Mouse (Mus musculus) induced T-regulatory cell, adult 2 months (primary cell): Measurements from ENCODE around the gene Rspo4.
A peak's percentile ranks its signal among the peaks of the same experiment; 100 is the strongest.

Experiments
- DNase-seq: peaks from one replicate; pipeline ENCODE4 v3.0.0-alpha.2; 2012; ENCODE audit warnings: low read depth

Rspo4 gene

DNA sequence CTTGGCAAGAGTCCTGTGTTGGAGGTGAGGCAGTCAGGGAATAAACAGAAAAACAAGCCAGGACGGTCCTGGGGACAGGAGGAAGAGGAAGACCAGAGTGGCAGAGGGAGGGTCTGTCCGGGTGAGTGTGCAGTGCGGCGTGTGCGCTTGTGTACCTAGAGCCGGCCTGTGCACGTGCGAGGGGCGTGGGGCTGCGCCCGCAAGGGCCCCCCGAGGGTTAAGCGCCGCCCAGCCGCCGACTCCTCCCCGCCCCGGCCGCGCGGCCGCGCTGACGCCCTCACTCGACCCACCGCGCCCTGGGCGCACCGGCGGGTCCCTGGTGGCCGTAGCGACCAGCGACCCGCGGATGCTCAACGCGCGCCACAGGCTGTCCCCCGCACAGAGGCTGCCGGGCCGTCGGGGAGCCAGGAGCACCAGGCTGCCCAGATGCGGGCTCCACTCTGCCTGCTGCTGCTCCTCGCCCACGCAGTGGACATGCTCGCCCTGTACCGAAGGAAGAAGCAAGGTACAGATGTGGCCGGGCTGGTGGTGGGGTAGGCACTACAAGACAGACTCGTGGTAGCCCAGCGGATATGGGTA lies at the start of gene Rspo4:
TSS of gene Rspo4 (plus strand) at position 280 of the 579 bp plus-strand sequence.
- DNase-seq: no peak

DNA sequence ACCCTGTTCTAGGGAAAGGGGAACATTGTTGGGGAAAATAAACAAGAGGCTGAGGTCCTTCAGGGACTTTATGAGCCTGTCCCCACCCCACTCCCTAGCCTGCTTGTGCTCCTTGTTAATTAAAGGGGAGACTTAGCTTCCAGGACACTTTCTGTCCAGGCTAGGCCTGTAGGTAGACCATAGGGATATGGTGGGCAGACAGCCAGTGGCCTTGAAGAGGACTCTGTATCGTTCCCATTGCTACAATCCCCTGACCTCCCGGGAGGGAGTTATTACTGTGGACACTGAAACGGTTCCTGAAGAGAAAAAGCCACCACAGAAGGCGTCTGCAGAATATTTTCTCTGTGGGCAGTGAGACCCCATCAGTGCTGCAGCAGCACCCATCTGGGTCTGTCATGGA lies 27.1 kb upstream of the Rspo4 start:
- DNase-seq: no peak

- peak; percentile 31 for DNase-seq
Observed at GRCm38 (mm10) chr2:151862257-151862810, 19.6 kb downstream of the Rspo4 start.

DNA sequence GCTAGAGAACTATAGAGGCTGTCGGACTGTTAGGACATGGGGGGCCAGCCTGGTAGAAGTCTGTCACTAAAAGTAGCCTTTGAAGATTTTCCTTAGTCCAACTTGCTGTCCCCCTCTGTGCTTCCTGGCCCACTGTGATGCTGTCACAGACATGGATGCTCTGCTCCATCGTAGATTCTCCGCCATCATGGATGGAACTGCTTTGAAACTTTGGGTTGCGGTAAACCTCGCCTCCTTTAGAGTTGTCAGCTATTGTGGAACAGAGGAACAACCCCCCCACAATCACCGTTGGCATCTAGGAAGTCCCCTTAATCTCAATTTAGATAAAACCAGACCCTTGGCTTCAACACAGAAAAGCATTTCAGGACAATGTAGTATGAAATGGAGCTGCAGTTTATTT lies 22.2 kb downstream of the Rspo4 start:
- DNase-seq: no peak

DNA sequence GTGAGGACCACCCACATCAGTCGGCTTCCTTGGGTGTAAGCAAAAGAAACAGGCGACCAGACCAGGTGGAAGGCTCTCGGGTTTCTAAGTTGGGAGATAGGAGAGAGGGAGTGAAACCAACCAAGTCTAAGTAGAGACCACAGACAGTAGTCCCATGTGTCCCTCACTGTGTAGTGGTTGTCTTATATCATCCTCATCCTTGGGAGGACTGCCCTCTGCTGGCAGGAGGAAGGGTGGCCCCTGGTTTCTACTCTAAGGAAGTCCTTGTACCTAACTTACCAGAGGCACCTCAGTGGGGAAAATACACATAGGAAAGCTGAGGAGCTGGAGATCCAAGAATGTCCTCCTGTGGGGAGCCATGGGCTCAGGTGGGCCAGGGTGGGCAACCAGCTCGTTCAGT lies 23.8 kb downstream of the Rspo4 start:
- DNase-seq: peak; percentile 46

DNA sequence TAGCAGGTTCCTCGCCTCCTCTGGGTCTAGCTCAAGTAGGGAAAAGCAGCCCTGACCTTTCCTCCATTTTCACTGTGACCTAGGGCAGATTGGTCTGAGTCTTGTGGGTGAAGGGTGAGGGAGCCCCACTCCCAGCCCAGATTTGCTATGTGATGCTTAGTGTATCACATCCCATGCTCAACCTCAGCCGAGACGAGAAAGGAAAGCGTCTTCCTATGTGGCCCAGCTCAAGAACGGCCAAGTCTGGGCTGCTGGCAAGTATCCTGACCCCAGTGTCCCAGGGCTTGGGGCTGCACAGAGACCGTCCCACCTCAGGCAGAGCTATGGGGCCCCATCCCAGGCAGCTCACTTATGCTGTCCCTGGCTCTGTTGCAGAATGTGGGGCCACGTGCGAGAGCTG lies 25.5 kb downstream of the Rspo4 start:
- no peak for DNase-seq

GRCm38 (mm10) chr2:151874551-151874950 lies 31.8 kb downstream of the Rspo4 start:
- DNase-seq: peak; percentile 12

- peak; percentile 66 for DNase-seq
Observed at GRCm38 (mm10) chr2:151876012-151876485, 33.3 kb downstream of the Rspo4 start.

DNA sequence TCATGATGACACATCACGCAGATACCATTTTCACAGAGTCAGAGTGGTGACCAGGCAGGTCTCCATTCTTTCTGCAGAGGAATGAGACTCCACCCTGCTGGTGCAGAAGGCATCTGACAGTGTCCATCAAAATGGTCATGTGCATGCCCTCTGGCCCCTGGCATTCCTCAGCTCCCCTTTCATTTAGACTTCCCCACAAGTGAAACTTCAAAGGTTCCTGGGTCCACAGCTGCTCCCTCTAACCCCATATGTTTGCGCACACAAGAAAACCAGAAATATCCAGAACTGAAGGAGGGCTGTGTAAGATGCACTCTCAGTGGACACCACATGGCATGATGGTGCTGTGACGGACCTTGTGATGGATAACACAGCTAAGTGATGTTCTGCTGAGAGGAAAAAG lies 35.9 kb downstream of the Rspo4 start:
- no peak for DNase-seq

DNA sequence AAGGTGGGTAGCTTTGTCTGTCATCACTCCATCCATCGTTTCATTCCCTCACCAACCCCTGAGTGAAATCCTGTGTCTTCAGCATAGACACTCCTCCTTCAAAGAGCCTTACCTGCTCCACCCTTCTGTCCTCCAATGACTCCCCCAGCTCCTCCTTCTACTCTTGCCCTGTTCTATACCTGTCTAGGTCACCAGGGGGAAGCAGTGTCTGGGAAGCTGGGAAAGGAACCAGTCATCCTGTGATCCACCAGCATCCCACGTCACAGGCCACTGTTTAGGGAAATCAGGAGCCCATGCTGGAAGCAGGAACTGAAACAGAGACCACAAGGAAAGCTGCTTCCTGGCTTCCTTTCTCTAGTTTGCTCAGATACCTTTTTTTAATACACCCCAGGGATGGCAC lies 37.0 kb downstream of the Rspo4 start:
- DNase-seq: no peak

DNA sequence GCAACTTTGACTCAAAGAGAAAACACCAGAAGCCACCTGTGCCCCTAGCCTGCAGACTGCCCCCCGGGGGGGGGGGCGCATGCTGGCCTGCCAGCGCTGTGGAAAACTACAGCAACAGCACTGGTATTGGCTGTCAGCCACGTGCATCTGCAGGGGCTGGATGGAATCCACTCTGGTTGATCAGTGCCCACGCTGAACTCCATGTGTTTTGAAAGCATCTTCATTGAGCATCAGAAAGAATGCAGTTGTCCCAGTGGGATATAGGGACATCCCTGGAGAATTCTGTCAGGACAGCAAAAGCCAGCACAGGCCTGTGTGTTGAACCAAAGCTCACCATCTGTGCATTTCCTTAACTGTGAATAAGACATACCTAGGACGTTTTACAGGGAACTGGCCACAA lies 48.3 kb downstream of the Rspo4 start:
- no peak for DNase-seq

DNA sequence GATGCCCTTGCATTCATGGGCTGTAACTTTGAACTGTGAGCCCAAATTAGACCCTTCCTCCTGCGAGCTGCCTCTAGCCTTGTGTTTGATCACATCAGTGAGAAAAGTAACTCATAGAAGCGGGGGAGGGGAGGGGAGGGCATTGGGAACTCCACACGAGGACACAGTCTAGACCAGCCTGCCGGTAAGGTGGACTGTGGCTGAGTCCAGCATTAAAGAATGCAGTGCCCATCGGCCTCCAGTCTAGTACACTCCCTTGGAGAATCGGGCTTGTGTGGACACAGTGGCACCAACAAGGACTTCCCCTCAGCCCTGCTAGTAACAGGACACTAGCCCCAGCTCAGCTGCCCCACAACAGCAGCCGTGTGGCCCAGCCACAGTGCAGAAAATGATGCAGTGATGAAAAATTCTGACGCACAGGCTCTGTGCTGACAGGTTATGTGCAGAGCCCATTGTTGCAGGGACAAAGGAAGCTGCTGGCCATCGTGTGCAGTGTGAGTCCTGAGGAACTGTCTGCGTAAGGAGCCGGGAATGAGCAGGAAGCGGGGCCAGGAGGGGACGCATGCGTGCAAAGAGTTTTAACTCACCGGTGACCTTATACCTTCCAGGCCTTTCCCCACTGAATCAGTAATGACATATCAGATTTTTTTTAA lies 50.5 kb downstream of the Rspo4 start:
- no peak for DNase-seq

DNA sequence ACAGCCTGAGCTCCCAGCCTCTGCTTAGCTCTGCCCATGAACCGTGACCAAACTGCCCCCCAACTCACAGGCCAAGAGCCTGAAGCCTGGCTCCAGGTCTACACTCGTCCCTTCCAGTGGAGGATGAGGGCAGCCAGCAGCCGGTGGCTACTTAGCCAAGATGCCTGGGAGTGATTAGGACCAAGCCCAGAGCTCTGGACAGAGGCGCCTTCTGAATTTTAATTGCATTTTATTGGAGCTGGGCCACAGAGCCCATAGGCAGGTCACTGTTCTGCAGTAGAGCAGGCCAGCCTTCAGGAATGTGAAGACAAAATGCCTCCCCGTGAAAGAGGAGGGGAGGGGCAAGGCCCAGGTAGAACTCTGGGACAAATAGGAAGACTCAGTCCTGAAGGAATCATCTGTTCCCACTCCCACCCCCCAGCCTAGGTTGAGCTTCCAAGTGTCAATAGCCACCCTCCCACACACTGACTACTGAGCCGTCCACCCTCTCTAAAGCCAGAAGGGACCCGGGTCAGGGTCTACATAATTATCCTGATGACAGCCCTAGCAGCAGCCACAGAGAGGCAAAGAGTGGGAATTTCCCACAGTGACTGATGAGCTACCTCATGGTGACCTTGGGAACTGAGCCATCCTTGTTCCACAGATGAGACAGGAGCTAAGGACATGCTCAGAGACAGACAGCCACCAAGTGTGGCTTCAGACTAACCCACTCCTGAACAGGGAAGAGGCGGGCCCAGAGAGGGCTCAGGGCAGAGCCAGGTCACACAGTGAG lies 51.7 kb downstream of the Rspo4 start:
- DNase-seq: no peak

GRCm38 (mm10) chr2:151895911-151896310 lies 53.2 kb downstream of the Rspo4 start:
- DNase-seq: no peak

DNA sequence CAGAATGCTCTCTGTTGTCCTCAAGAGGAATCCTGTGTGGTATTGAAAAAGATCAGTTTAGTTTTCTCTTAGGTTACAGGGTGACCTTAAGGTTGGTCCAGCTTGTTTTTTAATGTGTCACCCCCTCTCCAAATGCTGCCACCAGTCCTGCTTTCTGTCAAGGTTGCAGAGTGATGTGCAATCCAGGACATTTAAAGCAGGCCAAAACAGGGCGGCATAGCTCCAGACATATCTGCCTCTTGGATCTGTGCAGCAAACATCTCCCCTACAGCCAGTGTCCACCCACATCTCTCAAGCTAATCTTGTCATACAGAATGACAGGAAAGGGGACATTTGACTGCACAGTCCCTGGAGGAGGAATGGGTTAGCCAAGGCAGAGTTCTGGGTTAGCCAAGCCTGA lies 55.4 kb downstream of the Rspo4 start:
- DNase-seq: no peak

GRCm38 (mm10) chr2:151900845-151901244 lies 58.1 kb downstream of the Rspo4 start:
- DNase-seq: no peak

DNA sequence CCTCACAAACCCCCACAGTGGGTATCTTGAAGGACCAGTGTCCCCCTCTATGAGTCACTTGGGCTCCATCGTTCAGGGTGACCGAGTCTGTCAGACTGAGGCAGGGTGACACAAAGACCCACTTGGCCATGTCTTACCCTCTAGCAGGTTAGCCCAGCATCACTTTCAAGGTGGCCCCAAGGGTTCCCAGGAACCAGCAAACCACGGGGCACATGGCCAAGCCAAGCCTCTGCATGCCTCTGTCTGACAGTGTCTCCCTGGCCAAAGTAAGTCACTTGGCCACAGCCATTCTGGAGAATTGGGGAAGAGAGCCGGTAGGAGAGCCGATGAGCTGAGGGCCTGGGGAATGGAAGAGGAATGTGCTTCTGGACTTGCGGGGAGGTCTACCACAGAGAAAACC lies 60.5 kb downstream of the Rspo4 start:
- DNase-seq: no peak

DNA sequence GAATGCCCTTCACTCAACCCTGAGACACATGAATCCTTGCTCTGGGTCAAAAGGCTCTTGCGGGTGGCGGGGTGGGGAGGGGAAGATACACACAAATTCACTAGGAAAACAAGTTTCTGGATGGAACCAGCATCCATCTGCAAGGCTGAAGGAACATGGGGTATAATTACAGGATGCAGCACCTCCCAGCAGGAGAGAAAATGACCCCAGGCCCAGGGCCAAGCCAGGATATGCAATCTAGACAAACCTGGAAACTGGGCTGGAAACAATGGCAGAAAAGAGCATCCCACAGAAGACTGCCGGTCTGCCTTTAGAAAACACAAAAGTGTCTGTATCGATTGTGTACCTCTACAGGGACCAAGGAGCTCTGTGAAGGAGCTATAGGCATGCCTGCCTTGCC lies 61.2 kb downstream of the Rspo4 start:
- DNase-seq: no peak

DNA sequence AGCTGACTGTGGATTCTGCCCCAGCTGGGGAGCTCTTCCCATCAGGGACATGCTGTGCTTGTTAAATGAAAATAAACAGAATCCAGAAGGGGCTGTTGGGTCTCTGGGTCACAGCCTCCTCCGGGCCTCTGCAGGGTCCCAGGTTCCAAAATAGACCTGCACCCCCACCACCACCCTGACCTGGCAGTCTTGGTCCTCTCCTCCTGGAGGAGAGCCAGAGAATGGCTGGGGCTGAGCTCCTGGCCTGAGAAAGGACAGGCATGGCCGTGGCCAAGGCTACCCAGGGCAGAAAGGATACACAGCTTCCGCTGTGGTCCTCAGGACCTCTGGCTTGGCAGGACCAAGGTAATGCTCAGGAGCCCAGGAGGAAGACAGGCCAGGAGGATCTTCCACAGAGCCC lies 61.9 kb downstream of the Rspo4 start:
- no peak for DNase-seq

DNA sequence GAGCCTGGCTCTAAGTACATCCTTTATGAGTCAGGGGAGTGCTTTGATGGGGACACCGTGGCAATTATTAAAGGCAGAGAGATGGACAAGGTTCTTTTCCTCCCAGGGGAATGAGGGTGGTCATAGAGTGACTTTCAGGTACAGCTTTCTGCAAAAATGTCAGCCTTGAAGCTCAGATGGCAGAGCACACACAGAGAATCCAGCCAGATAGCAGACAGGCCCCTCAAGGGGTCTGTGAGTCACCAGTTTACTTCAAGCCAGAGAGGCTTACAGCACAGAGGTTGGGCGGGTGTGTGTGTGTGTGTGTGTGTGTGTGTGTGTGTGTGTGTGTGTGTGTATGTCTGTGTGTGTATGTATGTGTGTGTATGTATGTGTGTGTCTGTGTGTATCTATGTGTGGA lies 64.3 kb downstream of the Rspo4 start:
- DNase-seq: no peak

DNA sequence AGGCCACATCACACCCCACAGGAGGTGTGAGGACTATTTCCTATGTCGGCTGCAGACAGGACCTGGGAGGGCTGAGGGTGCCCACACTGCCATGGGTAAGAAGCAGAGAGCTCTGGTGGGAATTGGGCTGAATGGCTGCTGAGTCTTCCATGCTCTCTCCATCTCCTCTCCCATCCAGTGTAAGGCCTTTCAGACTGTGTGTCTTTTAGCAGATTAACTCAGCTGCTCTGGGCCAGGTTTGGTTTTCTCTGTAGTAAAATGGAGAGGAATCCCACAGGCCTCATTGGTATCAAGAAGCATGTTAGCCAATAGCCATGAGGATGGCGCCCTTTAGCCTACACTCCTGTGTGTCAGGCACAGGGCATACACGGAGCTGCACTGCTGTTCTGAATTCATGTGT lies 66.7 kb downstream of the Rspo4 start:
- DNase-seq: no peak

DNA sequence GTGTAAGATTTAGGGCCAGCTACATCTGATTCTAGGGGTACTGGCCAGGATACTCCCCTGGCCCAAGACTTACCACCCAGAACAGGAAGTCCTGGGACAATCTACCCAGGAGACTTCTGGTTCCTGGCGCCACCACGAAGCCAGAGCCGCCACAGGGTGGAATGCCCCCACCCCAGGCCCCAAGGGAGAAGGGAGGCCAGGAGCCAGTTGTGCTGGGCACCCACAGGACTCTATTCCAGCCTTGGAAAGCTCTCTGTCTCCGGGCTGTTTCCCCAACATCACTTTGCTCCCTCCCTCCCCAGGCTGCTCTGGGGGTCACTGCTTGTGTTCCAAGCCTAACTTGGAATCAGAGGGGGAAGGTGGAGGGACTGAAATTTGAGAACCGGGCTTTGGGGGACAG lies 67.8 kb downstream of the Rspo4 start:
- DNase-seq: no peak

DNA sequence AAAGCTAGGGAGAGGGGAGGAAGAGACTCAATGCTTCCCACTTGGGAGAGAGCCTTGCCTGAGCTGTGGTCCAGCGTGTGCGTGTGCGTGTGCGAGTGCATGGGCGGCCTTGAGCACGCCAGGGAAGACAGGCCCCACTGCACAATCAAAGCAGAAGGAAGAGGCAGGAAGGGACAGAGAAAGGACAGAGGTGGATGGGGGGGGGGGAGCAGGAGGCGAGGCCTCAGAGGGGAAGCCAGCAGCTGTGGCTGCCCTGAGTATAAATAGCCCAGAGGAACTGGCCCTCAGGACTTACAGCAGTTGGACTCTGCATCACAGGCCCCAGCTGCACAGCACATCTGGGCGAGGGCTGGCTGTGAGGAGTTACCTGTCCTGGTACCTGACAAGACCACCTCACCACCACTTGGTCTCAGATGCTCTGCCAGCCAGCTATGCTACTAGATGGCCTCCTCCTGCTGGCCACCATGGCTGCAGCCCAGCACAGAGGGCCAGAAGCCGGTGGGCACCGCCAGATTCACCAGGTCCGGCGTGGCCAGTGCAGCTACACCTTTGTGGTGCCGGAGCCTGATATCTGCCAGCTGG lies 68.3 kb downstream of the Rspo4 start, which contains the start of gene Angpt4:
TSS of gene Angpt4 (plus strand) at position 292 of the 582 bp plus-strand sequence.
- DNase-seq: no peak
